Mouse (Mus musculus): ENCODE results near the gene Kdm4c.
A peak's percentile ranks its signal among the peaks of the same experiment; 100 is the strongest.
"Not testable (repeated sequence)": the region's sequence is repeated elsewhere in the genome, so short reads cannot be mapped to it uniquely, and the experiment has no call there.

Gene Kdm4c

DNA sequence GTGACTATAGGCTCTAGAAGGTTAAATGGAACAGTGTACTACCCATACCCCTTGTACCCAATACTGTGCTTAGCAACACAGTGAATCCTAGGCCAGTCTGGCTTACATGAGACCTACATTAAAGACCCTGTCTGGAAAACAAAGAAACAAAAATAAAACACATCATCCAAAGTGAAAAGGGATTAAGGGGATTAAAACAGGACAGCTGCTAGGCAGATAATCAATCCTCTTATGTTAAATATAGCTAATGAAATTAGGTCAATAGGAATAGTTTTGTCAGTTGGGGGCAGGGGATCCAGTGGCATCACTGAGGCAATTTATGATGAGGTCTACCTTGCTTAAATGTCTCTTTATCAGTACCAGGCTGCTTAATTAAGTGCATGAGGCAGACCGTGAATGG, at the start of gene Kdm4c:
Gene Kdm4c, plus strand, starts transcription at position 322 of the 400 bp plus-strand sequence.
- no peak for DNase-seq (ENCODE audit: low spot score)

GRCm38 (mm10) chr4:74201281-74201811, 41.0 kb upstream of the Kdm4c start:
- DNase-seq (ENCODE audit: low spot score), result no peak

DNA sequence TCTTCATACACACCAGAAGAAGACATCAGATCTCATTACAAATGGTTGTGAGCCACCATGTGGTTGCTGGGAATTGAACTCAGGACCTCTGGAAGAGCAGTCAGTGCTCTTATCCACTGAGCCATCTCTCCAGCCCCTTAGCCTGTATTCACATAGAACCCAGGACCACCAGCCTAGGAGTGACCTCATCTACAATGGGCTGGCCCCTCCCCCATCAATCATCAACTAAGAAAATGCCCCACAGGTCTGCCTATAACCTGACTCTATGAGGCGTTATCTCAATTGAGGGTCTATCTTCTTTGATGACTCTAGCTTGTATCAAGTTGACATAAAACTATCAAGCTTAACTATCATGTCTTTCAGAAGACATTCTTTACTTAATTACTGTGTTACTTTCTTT, 20.5 kb upstream of the Kdm4c start:
- not testable (repeated sequence) for DNase-seq (ENCODE audit: low spot score)

GRCm38 (mm10) chr4:74222360-74222759, 19.9 kb upstream of the Kdm4c start:
- DNase-seq (ENCODE audit: low spot score), result no peak

DNA sequence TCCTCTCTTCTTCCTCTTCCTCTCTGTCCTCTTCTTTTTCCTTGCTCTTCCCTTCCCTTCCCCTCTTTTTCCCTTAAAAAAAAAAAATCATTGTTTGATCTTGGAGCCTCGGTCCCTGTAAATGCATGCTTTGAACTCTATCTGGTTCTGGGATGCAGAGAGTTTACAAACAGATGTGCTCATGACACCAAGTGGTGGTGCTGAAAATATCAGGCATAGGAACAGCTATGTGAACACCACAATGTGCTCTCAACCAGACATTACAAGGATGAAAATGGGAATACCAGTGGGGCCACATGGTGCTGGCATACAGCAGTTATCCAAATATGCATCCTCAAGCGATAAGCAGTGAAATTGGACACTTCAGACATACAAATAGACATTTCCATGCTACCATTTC, 18.1 kb upstream of the Kdm4c start:
- DNase-seq (ENCODE audit: low spot score), result no peak

DNA sequence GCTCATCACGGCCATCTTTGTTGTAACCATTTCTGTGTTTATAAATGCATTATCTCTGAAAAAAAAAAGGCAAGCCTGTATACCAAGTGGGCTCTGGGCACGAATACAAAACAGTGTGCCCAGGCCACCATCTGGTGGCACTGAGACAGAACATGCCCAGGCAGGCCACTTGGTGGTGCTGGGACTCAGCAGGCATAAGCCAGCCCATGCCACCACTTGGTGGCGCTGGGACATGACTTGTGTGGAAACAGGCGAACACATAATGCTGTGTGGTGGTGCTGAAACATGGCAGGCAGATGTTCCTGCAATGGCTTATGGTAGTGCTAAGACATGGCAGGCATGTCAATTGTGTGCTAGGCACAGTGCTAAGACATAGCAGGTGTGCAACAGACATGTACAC, 11.3 kb upstream of the Kdm4c start:
- no peak for DNase-seq (ENCODE audit: low spot score)

DNA sequence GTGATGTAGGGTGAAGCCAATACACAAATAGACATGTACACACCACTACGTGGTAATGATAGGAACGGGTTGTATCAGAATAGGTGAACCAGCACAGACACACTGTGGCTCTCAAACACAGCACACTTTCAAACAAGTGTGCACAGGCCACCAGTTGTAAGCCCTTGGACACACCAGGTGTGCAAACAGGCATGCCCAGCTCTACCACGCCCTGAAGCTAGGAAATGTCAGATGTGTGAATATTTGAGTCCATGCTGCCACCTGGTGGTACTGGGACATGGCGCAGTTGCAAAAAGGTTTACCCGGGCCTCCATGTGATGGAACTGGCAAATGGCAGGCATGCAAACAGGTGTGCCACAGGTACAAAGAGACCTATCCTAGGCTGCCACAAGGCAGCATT, 10.9 kb upstream of the Kdm4c start:
- DNase-seq (ENCODE audit: low spot score), result no peak

DNA sequence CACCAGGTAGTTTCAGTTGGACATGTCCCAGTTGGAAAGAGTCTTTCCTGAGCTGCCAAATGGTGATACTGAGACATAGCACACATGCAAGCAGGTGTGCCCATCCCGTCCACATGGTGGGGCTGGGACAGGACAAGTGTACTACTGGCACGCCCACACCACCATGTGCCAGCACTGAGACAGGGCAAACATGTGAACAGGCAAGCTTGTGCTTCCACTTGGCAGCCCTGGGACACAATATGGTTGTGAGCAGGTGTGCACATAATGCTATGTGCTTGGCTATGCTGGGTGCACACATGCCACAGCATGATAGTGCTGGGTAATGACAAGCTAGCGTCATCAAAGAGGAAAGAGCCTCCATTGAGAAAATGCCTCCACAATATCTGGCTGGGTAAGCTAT, 8.8 kb upstream of the Kdm4c start:
- DNase-seq (ENCODE audit: low spot score), result no peak

GRCm38 (mm10) chr4:74251348-74252244, 9.3 kb downstream of the Kdm4c start:
- peak; percentile 94 for DNase-seq (ENCODE audit: low spot score)

DNA sequence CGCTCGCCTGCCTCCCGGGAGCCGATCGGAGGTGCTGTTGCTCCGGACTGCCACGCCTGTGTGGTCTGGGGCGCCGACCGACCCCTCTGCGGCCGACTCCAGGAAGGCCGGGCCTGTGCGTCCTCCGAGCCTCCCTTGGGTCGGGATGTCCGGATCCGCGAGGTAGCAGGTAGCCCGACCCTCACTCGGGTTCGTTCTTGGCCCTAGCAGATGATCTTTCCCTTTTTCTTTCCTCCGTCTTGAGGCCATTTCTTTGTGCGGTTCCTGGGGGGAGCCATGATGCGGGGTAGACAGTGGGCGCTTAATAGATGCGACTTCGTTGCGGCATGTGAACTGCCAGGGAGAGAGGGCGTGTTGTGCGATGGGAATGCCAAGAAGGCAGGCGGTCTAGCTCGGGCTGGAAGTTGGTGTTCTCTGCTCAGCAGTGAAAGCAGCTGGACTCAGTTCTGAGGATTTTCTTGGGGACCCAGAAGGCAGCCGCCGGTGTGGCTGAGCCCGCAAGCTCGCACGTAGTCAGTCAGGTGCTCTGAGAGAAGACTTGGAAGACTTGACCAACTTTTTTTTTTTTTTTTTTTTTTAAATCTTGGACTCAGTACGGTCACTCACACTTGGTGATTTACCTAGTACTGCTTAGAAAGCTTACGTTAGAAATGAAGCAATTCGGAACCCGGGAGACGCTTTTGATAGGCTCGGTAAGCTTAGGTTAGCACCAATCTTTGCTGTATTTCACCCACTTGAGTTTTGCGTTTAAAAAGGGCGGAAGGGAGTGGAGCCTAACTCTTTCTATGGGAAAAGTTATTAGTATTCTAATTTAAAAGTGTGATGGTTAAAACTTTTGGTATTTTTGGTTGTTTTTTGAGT, 10.2 kb downstream of the Kdm4c start:
- DNase-seq (ENCODE audit: low spot score), result no peak

GRCm38 (mm10) chr4:74257882-74258281, 15.6 kb downstream of the Kdm4c start:
- DNase-seq (ENCODE audit: low spot score), result peak; percentile 25

DNA sequence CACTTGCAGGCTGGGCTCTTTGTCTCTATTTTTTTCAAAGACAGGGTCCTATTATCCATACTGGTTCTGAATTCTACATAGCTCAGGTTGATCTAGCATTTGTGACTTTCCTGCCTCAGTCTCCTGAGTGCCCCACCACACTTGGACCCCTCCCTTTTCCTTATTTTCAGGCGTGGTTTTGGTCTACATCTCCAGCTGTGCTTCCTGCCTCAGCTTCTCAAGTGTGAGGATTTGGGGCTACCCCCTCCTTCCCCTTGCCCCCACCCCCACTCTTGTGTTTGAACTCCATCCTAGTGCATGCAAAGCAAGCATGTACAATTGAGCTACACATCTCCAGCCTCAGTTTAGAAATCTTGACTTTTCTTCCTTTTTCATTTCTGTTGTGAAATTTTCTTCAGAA, 16.2 kb downstream of the Kdm4c start:
- no peak for DNase-seq (ENCODE audit: low spot score)

- DNase-seq (ENCODE audit: low spot score), result no peak
Measured at GRCm38 (mm10) chr4:74259331-74259730, 17.0 kb downstream of the Kdm4c start.

DNA sequence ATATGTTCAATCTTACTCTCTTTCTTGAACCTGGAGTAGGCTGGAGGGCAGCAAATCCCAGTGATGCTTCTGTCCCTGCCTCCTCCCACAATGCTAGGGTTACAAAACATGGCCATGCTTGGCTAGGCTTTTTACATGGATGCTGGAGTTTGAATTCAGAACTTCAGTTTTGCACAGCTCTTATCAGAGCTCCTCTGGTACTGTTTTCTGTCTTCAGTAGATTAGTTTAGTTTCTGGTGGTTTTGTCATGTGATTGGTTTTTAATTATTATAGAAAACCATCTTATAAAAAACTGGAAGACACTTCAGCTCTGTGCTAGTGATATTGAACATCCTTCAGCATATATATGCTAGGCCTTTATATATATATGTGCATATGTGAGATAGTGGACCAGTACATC, 19.6 kb downstream of the Kdm4c start:
- no peak for DNase-seq (ENCODE audit: low spot score)

GRCm38 (mm10) chr4:74264428-74264955, 22.2 kb downstream of the Kdm4c start:
- no peak for DNase-seq (ENCODE audit: low spot score)

DNA sequence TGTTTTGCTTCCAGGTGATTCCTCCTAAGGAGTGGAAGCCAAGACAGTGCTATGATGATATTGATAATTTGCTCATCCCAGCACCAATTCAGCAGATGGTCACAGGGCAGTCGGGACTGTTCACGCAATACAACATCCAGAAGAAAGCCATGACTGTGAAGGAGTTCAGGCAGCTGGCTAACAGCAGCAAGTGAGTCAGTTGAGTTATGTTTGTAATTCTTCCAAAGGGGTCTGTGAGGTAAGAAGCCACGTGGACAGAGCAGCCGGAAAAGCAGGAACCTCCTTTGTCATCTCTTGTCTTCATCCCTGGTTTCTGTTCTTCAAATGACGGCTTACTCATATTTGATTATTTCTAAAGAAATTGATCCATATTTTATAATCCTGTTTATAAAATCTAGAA, 28.9 kb downstream of the Kdm4c start:
- no peak for DNase-seq (ENCODE audit: low spot score)

DNA sequence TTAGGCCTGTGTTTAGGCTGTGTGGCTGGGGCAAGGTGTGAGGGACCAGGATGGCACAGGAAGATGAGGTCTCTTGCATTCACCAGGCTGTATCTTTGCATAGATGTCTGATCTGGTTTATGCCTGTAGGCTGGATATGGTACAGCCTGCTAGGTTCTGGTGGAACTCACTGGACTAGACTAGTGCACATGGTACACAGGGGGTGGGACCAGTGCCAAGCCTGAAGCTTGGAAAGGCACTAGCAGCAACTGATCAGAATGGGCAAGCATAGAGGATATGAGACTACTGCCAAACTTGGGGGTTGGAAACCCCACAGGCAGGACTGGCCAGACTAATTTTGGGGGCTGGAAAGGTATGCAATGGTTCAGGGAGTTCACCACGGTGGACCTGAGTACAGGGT, 35.2 kb downstream of the Kdm4c start:
- no peak for DNase-seq (ENCODE audit: low spot score)

GRCm38 (mm10) chr4:74280170-74280569, 37.9 kb downstream of the Kdm4c start:
- DNase-seq (ENCODE audit: low spot score), result no peak

DNA sequence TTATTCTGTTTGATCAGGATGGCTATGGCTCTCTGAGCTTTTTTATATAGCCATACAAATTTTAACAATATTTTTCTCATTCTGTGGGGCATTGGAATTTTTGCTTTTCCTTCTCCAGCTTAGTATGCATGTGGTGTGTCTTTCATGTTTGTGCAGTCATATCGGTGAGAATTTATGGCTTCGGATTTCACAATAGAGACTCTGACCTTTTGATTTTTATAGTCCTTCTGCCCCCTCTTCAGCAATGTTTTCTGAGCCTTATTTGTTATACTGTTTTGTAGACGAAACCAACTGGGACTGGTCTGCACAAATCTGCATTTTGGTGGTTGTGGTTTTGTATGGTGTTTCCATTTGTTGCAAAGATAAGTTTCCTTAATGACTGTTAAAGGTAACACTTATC, 45.6 kb downstream of the Kdm4c start:
- no peak for DNase-seq (ENCODE audit: low spot score)

DNA sequence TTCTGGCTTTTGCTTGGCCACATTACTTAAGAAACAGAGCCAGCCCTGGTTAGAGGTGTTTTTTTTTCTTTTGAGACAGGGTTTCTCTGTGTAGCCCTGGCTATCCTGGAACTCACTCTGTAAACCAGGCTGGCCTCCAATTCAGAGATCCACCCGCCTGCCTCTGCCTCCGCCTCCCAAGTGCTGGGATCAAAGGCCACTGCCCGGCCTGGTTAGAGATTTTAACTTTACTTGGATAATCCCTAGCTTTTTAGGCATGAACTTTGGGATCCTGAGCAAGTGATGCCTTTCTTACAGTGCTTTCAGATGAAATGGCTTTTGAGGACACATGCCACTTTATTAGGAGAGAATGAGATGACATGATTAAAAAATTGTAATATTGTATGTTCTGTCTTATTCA, 52.4 kb downstream of the Kdm4c start:
- peak; percentile 30 for DNase-seq (ENCODE audit: low spot score)

GRCm38 (mm10) chr4:74305315-74306105, 63.2 kb downstream of the Kdm4c start:
- DNase-seq (ENCODE audit: low spot score), result no peak

GRCm38 (mm10) chr4:74311135-74311534, 68.8 kb downstream of the Kdm4c start:
- no peak for DNase-seq (ENCODE audit: low spot score)

Measured in yolk sac, embryonic 10.5 days (tissue).